Mouse (Mus musculus) E14TG2a.4 (cell line): ENCODE measurements around the gene Tymp.

Source experiments
- CTCF ChIP-seq: conservative IDR thresholded peaks from 2 replicates; pipeline ENCODE4 v1.5.1; 2014; ENCODE audit warnings: low read length
- NANOG ChIP-seq: IDR thresholded peaks from 2 replicates; pipeline ENCODE4 v1.6.1; 2014; ENCODE audit warnings: borderline replicate concordance, low read length, mixed read lengths
- POU5F1 ChIP-seq: IDR thresholded peaks from 2 replicates; pipeline ENCODE4 v1.6.1; 2014; ENCODE audit warnings: low read length, borderline replicate concordance

DNA sequence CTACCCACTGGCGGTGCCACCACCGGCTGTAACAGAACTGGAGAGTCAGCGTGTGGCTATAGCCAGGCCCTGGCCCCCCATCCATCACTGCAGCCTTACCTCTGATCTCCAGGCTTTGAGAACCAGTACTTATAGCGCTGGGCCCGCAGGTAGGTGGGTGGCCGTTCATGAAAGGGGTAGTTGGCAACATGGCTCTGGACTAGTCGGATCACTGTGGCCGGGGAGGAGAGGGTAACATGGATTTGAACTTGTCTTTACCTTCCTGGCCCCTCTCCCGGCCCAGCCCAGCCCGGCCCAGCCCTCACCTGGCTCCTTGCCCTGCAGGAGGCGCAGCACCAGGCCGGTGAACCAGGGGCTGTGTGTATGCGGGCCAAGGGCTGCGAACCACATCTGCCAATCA lies 24.8 kb downstream of the Tymp start:
- no peak for TF ChIP-seq CTCF
- TF ChIP-seq POU5F1 = no peak
- TF ChIP-seq NANOG = no peak
